Mouse (Mus musculus) granulocyte monocyte progenitor cell, adult 5-6 weeks (primary cell): ENCODE results near the gene Tsen2. TPM values are rescaled to one million over a fixed set of nuclear protein-coding genes. Genes with fewer than 3 reads are reported as not detected.

Source experiments
- ATAC-seq: replicated peaks from 2 replicates; pipeline ENCODE4 v1.8.0; 2016; ENCODE audit warnings: mild to moderate bottlenecking, moderate TSS enrichment, inconsistent platforms; ENCODE audit not compliant: poor library complexity, severe bottlenecking
- total RNA-seq, 2 experiments: library from RNA; stranded (forward) in 1 of 2; stranded (reverse) in 1 of 2; fragments of 200-712, 200-1000 nt in 1 of 2; fragments of >200 nt in 1 of 2; fragmentation: Nextera tagmentation in 1 of 2; gene quantifications; 2 replicates each; pipeline ENCODE4 v1.2.3; 2014 to 2017

The Tsen2 gene
- total RNA-seq (2014; fragmentation: Nextera tagmentation) = 9.4 and 16.0 TPM in 2 replicates
- total RNA-seq (2017) = 23.1 and 24.3 TPM in 2 replicates

DNA sequence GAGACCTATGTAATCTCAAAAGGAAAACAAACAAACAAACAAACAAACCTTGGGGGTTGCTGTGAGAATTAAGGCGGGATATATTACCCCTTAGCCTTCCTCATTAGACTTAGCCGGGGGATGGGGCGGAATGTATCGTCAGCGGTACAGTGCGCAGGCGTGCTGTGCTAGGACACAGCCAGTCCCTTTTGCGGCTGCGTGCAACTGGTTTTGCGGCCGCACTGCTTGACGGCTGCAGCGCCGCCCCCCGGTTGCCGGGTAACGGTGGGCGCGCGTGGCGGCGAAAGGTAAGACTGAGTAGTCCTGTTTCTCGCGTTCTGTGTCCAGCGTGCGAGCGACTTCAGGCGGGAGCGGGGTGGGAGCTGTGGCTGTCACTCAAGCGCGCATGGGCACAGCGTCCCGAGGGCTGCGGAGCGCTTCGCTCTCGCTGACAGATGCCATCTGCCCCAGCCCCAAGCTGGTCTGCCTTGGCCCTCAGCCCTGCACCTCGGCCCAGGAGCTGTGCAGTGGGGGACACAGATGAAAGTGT, at the start of gene Tsen2:
TSS of gene Tsen2 (plus strand) at position 223 of the 529 bp plus-strand sequence.
- ATAC-seq = peak; percentile 97

DNA sequence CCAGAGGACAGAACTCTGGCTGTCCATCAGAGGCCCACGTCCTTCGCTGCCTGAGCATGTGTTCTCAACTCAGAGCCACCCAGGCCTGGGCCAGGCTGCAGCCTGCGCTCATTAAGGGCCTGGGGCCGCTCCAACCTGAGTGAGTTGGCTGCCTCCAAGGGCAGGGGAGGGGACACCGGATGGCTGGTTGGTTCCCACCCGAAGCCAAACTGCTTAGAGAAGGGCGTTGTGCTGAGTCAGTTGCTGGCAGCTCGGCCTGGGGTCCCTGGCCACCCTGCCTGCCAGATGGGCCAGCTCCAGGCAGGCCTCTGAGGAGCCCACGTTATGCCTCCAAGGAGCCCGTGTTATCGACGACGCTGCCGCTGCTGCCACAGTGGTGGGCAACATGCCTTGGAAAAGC, 44.9 kb upstream of the Tsen2 start:
- no peak for ATAC-seq

DNA sequence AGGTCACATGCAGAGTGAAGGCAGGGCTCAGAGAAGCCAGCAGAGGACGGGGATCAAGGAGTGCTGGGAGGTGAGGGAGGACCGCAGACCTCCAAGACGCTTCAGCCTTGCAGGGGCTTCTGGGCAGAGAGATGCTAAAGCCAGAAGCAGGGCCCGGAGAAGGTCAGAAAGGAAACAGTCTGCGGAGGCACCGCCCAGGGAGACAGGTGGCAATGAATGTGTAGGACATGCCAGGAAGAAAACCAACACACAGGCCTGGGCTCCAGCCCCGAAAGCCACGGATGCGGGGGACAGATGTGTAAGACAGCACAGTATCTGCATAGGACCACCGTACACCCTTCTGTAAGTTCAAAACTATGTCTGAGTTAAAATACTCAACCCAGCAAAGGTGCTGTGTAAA, 44.2 kb upstream of the Tsen2 start:
- ATAC-seq = no peak

DNA sequence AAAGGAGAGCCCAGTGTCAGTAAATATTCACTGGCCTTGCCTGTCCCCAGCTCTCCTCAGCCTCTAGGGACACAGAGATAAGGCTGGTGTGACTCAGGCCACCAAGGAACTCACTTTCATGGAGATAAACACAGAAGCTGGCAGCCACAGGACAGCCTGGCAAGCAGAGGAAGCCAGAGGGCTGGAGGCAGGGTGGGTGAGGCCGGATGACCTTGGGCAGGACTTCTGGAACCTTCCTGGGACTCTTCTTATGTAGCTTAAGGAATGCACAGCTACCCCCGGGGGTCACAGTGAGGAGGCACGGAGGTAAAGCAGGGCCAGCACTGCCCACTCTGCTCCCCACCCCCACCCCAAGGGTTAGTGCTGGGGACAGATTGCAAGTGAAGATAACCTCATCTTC, 43.3 kb upstream of the Tsen2 start:
- ATAC-seq = no peak

DNA sequence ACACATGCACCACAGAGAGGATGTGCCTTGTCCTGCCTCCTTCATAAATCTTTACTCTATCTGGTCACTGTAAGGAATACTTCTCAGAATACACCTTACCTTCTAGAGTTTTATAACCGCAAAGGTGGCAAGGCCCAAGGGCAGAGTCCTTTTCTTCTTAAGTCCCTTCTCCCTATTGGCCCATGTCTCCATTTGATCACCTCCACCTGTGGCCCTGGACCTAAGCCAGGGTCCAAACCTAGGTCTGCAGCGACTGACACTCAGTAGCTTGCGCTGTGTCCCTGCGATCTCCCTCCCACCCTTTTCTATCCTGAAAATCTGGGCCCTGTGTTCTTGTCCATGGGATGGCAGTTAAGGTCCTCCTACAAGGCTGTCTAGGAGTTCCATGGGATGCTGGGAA, 41.4 kb upstream of the Tsen2 start:
- no peak for ATAC-seq

DNA sequence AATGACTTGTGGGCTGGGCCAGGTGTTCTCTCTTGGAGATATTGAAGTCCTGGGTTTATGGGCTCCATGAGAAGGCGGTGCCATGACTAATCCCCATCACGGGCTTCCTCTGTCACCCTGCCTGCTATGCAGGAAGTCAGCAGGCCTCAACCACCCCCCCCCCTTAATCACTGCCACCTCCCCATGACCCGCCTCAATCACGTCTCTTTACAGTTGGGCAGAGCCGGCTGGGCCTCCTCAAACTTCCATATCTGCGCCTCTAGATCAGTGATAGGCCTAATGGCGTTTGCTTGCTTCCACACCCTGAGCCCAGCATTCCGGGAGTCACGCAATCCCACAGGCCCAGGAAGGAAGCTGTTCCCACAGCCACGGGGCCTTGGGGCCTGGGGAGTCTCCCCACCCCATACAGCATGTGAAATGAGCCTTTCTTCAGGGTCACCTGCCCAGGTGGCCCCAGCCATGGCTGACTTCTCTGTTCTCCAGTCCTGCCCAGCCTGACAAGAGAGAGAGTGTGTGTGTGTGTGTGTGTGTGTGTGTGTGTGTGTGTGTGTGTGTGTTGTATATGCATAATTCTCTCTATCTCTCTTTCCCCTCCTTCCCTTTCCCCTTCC, 40.8 kb upstream of the Tsen2 start:
- ATAC-seq = no peak

DNA sequence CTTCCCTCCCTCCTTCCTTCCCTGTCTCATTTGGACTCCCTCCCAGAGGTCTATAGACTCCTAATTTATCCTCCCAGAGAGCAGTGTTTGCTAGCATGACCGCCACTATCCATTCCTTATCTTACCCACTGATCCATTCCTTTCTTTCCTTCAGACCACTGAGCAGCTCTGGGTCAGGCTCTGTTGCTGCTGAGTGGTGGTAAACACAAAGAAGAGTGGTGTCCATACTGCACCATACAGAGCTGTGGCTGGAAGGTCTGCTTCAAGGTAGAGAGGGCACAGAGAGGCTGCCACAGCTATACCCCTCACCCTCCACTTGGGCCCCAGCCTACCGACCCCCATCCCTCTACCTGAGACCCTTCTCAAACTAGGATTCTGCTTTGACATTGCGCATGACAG, 40.3 kb upstream of the Tsen2 start:
- no peak for ATAC-seq

DNA sequence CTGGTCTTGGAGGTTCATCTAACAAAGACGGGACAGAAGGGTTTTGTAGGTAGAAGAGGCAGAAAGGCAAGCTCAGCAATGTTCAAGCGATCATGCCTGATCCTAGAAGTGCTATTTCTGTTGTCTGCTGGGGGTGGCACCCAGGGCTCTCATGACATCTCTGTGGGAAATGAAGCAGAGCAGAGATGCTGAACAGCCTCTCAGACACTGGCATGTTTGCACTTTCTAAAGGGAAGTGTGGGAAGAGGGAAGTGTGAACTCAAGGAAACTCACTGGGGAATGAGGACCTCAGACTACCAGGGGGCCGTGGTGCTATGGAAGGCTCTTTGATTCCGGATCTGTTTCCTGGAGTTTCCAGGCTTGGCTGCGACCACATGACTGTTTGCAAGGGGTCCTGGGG, 39.5 kb upstream of the Tsen2 start:
- ATAC-seq = peak; percentile 76

DNA sequence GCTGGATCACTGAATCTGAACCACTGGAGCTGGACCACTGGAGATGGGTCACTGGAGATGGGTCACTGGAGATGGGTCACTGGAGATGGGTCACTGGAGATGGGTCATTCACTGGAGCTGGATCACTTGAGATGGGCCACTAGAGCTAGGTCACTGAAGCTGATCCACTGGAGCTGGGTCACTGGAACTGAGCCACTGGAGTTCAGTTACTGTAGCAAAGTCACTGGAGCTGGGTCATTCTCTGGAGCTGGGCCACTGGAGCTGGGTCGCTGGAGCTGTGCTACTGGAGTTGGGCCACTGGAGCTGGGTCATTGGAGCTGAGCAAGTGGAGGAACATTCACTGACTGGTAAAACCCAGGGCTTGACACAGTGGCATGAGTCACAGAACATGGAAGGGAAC, 38.0 kb upstream of the Tsen2 start:
- no peak for ATAC-seq

DNA sequence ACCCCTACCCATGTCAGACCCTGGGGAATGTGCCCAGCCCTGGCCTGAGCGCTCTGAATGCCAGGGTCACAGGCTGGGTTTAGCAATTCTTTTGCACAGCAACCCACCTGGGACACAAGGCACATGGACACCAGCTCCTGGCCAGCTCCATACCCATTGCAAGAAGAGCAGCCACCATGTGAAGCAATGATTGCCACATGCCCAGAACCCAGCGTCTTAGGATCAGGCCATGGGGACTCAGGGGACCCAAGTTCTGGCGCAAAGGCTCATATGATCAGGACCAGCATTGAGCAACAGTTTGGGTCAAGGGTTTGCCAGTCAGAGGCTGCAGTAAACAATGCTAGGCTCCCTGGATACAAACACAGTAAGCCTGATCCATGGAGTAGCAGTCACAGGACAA, 33.0 kb upstream of the Tsen2 start:
- peak; percentile 65 for ATAC-seq

DNA sequence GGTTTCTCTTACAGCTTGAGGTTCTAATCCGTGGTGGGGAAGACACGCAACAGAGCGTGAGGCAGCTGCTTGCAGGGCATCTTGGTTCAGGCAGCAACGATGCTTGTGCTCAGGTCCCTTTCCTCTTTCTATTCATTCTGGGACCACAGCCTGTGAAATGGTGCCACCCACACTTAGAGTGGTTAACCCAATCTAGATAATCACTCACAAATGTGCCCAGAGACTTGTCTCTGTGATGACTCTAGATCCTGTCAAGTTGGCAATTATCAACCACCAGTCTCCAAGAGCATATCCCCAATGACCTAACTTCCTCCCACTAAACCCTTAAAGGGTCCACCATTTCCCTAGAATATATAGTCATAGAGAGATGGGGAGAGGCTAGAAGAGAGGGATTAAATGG, 31.3 kb upstream of the Tsen2 start:
- ATAC-seq = no peak

DNA sequence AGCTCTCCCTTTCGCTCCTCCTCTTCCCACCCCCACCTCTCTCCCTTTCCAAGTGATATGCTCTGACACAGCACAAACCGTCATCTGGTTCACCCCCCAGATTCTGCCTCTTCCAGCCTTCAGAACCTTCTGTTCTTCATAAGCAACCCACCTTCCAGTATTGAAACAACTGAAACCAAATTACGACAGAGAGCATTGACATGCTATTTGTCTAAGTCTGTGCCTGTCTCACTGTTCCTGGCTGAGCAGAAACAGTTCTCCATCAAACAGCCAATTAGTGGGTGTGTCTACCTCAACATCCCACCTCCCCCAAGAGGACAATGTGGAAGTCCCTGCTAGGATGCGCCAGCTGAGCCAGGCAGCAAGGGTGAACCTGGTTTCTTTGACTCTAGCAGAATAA, 26.6 kb upstream of the Tsen2 start:
- 0 out of 2 replicates have a peak, but pooled peaks have one; percentile 3 for ATAC-seq

DNA sequence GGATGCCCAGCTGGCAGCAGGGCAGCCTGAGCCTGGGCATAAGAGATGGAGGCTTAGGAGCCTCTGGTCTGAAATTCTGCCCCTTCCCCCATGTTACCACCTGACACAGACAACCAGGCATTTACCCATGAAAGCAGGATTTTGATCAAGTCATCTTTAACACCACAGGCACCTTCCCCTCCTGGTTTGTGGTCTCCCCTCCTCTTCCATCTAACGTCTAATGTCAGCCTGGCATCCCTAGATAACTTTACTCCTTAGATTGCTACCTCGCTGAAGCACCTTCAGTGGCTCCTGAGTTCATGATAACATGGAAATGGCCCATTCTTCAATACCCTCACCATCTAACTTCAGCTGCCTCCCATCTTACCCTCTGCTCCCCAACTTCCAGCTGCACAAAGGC, 26.1 kb upstream of the Tsen2 start:
- no peak for ATAC-seq

DNA sequence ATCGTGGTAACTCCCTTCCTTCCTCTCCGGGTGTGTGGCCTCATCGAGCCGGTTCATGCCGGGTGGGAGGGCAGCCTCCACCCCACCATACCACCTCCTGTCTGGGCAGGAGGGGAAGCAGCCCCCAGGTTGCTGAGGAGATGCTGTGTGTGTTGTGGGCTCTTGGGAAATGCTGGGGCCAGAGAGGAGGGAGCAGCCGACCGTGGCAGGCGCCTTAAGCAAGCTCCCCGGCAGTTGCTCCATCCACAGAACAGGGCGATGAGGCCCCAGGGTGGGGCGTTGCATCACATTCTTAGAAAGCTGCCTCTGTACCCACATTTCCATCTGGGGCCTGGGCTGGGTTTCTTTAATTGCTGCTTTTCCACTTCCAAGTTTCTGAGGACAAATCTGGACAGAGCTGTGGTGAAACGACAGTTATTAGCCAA, 25.2 kb upstream of the Tsen2 start:
- ATAC-seq = peak; percentile 81

DNA sequence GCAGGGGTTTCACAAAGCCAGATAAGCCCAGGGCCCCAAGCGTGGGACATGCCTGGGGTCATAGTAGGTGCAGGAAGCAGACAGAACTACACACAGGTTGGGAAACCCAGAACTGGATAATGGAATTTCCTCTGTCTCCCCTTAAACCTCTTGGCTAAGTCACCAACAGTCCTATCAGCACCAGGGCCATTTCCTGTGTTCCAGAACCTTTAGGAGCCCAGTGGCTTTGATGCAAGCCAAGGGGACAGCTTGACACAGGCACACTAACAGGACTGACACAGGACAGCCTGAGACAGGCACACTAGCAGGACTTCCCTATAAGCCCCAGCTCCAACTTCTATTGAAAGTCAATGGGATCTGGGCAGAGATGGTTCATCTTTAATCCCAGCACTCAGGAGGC, 22.5 kb upstream of the Tsen2 start:
- ATAC-seq = no peak

DNA sequence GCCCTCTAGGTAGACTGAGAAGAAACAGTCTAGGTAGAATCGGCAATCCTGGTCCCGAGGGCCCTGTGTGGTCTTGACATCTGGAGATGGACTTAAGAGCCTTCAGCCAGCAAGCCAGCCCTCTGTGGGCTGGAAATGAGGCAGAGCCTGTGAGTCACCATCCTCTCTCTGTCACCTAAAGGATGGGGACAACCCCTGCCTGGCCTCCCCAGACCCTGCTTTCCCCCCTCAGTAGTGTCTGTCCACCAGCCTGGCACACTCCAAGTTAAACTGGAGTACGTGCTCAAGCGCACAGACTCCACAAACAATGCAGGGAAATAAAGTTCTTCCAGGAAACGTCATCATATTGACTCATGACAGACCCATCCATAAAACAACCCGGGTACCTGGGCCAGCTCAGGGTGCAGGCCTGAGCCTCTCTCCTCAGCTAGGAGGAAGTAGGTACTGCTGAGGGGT, 21.7 kb upstream of the Tsen2 start:
- ATAC-seq = peak; percentile 41; the same call in 1 of the 2 replicates

DNA sequence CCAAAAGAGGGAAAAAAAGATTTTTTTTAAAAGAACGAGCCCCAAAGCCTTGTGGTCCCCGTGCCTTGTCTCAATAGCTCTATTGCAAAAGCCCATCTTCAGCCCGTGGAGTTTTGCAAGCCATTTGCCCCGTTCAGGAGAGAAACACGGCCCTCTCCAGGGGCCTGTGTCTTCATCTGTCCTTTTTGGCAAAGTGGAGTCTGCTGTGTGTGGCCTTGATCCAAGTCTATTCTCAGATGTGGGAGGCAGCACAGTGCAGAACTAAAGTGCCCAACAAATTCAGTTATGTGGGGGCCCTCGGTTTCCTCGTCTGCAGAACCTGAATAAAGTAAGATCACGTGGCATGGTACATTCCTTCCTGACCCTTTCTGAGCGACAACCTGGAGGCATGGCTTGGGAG, 21.3 kb upstream of the Tsen2 start:
- peak; percentile 45 for ATAC-seq

DNA sequence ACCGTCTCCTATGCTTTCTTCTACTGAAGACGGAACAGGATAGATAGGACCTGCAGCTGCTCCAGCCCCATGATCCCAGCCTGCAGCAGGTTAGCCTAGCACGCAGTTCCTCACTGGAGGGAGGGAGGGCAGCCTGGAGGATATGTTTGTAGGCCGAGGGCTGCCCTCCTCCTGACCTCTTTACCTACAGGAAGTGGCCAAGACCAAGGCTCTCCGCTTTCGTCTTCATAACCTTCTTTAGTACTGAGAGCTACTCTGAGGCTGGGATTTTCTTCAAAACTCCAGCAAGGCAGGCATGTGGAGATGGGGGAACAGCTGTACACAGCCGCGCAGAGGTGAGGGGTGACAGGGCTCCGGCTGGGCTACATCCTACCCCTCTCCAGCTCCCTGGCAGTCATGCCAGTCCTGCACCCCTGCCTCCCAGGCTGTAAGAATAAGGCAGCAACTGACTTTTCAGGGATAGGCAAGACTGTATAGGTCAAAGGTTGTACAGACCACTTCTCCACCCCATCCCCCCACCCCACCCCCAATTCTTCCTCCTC, 19.9 kb upstream of the Tsen2 start:
- ATAC-seq = no peak

DNA sequence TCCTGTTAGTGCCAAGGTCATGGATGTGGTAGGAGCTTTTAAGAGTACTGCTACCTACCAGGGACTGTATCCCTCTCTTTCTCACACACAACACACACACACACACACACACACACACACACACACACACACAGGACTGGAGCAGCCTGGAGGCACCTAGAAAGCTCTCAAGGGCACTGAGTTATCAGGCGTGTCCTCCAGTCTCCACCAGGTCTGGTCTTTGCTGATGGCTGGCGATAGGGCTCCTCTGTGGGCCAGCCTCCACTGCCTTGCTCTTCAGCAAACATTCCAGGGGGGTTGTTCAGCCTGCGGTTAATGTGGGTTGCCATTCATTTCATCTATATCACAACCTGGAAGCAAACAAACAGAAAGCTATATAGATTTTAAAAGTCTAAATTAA, 17.0 kb upstream of the Tsen2 start:
- ATAC-seq = no peak

DNA sequence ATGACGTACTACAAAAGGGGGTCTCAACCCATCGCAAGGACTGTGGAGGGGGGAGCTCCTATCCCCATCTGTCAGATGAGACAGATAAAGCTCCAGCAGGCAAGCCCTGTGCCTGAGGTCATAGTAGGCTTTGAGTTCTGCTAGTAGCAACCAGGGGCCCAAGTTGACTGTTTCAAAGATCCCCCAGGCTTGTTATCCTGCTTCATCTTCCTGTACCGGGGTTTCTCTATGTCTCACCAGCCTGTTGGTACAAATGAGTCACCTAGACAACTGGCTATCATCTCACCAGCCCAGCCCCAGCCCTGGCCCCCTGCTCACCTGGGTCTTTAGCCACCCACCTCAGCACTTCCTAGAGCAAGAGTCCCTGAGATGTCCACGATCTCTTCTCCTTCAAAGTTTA, 16.1 kb upstream of the Tsen2 start:
- ATAC-seq = no peak

DNA sequence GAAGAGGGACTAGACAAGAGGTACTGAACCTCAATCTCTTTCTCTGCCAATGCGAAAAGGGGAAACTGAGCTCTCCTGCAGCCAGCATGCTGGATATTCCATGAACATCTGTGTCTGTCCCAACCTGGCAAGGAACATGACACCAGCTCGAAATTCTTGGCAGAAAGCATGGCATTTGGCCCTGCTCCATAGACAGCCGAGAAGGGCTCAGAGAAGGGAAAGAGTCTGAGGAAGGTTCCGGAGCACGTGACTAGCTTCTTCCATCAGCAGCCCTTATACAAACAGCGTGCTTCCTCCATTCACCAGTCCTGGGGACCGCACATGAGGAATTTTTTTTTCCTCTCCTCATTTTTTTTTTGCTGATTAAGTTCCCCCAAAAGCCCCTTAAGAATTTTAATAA, 9.8 kb upstream of the Tsen2 start:
- no peak for ATAC-seq

DNA sequence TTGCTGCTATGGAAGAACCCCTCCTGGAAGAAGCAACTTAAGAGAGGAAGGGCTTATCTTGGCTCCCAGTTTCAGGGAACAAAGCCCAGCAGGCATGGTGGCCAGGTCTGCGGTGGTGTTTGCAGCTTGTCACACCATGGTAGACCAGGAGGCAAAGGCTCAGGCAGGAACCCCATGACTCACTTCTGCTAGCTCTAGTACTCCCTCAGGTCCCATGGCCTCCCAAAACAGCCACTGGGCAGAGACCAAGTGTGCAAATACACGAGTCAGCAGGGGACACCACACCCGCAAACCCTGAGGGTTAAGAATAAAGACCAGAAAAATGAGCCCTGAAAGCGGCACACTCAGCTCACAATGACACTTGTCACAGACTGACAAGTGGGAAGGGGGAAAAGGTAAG, 8.3 kb upstream of the Tsen2 start:
- ATAC-seq = no peak
